Mouse (Mus musculus) layer of hippocampus, adult 9-11 months (tissue): ENCODE measurements around the gene Cmc1.

ENCODE experiments used
- DNase-seq: peaks from one replicate; pipeline ENCODE4 v3.0.0; 2022

Gene Cmc1

DNA sequence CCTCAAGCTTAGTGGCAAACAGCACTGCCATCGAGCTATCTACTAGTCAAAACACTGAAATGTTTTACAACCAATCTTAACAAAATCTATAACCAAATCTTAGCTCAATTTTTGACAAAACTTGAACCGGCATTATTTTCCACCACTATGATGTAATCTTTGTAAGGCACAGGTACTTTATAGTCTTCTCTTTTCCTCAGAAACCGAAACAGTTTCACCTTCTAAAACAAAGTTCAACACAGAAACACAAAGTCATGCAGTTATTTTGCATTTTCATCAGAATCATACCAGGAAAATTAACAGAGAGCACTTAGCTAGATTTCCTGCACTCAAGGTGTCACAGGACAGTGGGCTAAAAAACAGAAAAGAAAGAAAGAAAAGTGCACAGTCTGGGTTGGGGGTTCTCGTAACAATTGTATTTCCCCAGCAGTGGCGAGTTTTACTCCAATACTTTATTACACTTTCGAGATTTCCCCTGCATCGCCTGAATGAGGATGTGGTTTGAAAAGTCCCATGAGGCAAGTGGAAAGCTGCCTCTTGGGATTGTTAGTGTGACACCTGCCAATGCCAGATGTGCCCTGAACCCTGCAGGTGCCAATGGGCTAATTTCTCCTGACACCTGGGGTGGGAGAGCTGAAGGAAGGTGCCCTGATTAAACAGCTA lies 40.1 kb downstream of the Cmc1 start:
- DNase-seq = no peak

DNA sequence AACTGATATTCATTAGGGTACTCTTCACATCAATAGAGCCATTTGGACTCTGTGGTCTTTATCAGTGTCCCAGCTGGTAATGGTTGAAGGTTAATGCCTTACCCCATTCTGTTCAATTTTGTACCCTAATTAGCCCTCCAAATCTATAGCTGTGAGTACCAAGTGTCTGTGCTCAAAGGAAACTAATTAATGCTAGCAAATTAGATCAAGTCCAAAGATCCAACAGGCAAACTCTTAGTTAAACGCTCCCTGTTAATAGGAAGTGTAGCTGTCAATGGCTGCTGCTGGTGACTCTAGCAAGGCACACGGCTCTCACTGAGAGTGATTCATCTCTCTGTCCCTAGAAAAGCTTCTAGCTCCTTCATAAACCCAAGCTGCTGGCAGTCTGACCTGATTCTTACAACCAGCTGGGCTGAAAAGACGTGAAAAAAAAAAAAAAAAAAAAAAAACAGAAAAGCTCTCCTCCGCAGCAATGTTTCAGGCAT lies 41.4 kb downstream of the Cmc1 start:
- DNase-seq = no peak

DNA sequence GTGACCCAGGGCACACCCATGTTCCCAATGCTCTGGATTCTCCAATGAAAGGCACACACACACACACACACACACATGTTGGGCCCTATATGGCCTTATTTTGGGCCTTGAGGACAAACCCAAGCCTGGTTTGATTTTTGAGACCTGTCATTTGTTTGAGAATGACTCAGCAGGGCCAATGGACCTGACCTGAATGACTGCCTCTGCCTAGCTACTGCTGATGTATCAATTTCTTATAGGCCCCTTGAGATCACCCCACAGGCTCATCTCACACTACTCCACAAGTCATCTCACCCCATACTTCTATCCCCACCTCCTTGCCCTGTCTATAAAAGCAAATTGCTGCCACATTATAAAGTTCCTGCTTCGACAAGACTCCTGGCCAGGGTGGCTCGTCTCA lies 48.2 kb downstream of the Cmc1 start:
- no peak for DNase-seq

DNA sequence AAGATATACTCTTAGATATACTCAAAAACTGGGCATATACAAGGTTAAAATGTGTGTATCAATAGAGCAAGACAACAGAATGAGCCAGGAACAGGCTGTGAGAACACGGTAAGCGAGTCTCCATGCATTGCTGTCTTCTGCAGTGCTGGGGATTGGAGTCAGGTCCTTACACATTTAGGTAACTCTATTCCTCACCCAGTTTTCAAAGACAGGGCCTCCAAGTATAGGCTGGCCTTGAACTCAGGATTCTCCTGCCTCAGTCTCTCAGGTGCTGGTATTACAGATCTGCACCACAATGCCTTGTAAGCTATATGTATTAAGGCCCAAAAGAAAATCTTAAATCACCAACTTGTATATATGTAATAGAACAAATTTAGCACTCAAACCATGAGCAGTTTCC lies 49.5 kb downstream of the Cmc1 start:
- DNase-seq = no peak

DNA sequence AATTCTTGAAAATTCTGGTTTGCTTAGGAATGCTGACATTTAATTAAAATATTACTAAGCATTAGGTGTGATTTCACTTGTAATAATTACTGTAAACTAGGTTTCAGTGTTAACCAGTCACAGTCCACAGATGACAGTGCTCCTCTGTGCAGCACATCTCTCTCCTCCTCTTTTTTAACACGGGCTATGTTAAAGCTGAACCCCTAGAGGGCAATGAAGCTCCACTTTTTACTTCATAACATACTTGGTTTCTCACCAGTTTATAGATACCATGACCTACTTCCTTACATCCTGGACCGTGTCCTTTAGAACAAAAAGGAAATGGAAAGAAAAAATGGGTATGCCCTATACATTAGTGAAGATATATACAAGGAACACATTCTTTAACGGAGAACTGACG lies 50.6 kb downstream of the Cmc1 start:
- DNase-seq = no peak

DNA sequence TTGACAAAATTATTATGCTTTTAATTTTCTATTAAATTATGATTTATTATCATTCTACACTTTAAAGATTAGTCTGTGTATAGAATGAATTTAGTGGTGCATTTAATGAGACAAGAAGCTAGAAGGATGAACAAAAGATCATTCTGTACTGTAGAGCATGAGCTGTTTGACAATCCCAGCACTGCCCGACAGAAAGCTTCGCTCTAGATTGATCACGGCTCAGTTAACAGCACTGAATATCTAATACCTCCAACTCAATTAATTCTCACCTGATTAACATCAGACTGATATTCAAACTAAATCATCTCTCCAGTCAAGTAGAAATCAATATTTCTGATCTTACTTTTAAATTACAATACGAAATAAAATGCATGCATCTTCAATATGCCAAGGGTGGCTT lies 66.1 kb downstream of the Cmc1 start:
- no peak for DNase-seq

DNA sequence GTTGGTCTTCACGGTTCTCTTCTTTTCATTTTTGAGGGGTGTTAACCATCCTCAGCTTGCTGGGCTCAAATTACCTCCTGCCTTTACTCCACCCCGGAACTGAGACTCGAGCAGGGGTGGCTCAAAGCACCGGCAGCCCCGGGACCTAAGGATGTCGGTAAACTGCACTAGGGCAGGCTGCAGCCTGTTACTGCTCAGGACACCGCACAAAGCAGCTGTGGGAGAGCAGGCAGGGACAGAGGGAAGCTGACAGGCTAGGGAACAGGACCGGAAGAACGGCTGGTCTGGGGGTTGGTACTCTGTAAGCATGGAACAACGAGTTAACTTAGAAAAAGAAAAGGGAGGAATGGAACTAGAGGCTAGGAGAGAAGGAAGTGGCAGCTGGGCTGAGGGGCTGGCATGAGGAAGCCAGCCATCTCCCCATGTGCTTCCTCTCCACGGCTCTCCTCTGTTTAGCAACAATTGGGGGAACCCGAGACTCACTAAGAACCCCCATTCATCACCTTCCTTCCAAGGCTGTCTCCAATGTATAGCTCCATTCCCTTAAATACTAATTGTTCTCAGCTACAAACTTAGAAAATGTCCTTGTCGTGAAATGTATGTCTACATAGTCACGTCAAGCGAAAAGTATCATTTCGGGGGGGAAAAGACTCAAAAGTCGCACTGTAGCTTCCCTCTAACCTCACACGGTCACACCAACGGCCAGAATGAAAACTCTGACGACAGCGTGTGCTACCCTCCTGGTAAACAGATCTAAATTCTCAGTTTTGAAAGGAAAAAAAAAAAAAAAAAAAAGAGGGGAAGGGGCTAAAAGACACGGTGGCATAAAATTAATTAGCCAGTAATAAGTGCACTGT lies 67.2 kb downstream of the Cmc1 start:
- no peak for DNase-seq

DNA sequence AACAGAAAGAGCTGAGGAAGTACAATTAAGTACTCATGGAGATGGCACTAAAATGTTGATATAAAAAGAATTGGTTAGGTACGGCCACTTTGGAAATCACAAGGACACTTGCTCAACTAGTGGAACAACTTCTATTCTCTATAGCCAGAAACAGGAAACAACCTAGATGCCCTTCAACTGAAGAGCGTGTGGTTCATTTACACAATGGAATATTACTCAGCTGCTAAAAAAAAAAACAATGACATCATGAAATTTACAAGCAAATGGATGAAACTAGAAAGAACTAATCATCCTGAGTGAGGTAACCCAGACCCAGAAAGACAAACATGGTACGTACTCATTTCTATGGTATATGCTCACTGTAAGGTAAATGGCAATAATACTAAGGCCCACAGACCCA lies 76.6 kb downstream of the Cmc1 start:
- DNase-seq = no peak

DNA sequence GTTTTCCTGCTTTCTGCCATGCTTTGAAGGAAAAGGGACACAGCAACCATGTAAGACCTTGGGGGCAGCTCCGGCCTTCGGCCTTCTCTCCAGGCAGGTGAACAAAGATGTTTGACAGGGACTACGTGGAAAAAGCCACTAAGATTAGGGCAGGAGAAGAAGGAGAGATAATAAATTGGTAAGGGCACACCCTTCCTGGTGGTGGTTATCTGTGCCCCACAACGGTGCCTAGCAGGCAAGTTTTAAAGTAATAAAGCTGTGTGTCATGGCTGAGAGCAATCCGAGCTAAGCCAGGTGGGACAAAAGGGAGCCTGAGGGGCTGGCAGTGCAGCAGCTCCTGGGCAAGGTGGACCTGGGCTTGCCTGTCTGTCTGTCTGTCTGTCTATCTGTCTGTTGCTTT lies 77.9 kb downstream of the Cmc1 start:
- DNase-seq = no peak

DNA sequence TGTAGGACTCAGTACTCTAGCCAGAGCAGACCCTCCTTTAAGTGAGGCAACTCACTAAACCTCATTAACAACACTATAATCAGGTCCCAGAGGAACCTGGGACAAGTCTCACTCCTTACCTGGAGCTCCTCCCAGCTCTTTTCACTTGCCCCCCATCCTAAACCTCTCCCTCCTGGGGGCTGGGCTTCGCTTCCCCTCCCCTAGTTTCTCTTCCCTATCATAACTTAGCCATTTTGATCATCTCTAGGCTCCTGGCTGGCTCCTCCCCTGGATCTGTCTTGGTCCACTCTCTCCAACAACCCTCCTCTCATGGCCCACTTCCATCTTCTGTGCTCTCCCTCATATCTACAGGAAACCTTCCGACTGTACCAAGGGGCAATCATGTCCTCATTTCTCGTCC lies 78.6 kb downstream of the Cmc1 start:
- no peak for DNase-seq

DNA sequence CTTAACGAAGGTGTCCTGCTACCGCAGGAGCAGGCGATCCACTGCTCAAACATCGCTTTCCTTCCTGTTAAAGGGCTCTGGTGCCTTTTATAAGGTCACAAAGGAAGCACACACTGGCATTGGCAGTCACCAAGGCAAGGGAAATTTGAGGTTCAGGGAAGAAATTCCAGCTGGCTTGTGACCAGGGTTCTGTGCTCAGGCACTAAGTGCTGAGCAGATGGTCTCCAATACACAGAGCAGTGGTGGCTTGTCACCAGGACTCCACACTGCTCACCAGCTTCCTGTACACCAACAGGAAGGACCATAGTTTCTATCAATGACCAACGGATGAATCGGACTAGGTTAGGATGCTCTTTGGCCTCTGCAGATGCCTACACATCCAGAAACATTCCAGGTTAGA lies 79.5 kb downstream of the Cmc1 start:
- no peak for DNase-seq

DNA sequence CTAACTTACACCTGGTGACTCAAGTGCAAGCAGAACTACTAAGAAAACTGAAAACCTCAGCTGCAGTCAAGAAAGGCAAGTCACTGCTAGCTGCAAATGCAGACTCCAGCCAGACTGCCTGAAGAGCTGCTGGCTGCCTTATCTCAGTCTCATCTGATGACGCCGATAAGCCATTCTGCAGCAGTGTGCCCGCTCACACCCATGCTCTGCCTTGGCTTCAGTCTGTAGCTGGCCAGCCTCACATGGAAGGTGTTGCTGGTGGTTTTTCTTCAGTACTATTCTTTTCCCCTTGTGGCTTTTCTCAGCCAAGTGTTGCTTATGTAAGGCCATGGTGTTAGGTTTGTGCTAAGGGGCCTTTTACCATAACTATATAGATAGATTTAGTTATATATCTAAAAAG lies 90.9 kb downstream of the Cmc1 start:
- no peak for DNase-seq

DNA sequence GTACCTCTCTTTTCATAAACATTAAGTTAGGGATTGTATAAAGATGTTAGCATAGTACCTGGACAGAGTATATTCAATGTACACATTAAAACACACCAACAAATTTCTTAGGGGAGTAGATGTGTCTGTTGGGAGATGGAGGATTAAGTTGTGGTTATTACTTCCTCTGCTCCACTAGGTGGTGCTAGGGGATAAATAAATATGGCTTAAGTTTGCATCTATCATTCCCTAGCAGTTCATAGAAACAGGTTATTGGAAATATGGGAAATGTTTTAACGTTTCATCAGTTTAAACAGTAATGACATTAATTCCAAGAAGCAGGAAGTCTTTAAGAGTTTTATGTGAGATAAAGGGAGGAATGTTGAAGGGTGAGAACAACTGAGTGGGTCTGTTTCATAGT lies 96.7 kb downstream of the Cmc1 start:
- no peak for DNase-seq

DNA sequence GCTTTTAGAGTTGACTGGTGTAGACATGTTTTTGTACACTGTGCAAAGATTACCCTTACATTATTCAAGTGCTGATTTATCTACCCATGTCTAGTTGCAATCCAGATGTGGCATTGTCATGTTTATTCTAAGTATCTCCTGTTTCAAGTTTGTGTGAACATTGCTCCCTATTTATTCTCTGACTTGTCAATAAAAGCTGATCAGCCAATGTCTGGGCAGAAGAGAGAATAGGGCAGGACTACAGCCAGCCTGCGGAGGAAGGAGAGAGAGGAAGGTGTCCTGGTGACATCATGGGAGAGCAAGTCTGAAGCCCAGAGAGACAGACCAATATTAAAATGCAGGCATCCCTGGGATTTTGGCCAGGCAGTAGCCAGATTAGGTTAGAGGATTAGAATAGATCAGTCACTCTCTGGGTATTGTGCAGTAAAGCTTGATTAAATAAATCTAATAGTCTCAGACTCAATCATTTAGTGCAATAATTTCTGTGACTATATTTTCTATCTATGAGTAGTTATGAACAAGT lies 104.9 kb downstream of the Cmc1 start:
- no peak for DNase-seq

DNA sequence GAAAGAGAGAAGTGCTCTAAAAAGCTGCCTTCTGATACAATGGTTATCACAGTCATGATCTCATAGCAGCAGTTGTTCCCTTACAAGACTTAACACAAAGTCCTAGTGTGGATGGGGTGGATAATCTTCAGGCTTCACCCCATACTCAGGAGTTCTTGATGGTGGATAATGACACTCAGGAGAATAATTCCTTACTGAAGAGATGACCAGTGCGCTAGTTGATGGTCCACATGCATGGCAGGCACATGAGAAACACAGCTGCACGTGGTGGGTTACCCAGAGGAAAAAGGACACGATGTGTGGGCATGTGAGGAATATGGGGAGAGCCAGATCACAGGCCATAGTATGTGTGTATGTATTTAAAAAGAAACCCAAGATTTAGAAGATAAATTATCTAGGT lies 106.4 kb downstream of the Cmc1 start:
- DNase-seq = no peak

DNA sequence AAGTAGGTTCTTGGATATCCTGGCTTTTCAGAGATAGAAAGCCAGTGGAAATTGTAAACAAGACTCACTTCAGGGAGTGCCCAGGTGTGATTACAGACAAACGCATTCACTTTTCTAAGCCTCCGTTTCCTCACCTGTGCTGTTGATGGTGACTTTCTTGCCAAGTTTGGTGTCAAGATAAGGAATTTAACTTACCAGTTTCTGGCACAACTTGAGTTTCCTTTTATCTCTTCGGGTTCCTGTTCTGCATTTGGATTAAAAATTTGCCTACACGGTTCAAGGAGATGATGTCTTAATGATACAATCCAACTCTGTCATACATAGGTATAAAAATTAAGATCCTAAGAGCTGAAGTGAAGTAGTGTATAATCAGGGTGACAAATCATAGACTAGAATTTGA lies 107.2 kb downstream of the Cmc1 start:
- no peak for DNase-seq

DNA sequence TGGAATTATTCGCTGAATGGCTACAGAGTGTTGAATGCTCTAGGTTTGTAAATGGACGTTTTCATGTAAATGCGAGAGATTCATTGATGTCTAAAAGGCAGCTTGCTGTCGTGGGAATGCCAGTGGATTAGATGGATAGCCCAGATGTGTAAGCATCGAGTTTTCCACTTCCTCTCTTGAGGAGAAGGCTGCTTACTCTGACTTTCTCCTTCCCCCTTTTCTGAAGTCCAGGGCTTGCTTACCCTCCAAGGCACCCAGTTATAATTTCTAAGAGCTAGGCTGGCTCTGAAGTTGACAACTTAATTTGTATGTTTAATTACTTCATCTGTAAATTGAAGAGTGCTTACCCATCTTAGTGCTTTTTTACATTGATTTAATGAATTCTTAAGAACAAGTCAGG lies 108.3 kb downstream of the Cmc1 start:
- DNase-seq = no peak

DNA sequence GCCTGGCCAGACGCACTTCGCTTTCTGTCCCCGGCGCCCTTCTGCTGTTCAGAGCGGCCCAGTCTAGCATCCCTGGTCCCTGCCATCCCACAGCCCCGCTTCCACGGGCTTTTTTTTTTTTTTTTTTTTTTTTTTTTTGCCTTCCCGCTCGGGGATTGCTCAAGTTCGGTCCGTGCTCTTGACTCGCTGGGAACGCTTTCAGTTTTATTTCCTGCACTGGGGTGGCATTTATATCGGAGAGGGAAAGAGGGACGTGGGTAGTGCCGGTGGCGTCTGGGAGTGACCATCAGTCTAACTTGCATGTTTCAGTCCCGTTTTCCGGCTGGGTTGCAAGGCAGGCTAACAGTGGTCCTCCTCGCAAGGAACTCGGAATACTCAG lies 109.0 kb downstream of the Cmc1 start:
- no peak for DNase-seq

DNA sequence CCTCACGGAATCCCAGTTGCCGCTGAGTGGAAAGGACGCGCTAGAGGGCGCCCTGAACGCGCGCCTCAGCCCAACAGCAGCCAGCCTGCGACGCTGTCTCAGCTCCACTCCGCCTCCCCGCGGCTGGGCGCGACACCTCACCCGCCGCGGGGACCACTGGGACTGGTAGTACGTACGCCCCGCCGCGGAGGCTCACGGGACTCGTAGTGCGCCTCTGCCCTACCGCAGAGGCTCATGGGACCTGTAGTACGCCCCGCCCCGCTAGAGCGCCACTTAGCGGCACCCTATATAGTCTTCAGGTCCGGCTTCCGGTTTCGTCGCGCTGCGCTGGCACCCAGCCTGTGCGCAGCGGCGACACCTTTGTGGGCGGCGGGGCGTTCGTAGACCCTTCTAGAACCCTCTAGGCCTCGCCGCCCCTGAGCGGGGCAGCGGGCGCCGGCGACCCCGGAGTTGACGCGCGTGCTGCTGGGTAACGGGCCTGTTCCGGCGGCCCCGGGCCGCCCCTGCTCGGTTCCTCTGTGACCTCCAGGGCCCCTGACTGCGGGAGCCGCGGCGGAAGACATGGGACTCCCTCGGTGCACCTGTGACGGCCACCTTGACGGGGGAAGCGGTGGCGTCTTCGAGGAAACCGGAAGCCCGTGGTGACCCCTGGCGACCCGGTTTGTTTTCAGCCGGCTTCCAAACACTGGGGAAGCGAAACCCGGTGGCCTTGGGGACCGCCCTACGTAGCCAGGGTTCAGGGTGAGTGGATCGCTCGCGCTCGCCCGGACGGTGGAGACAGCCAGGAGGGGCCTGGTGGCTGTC lies 109.6 kb downstream of the Cmc1 start, which contains the start of gene Azi2:
Gene Azi2, plus strand, starts transcription at position 282 of the 804 bp plus-strand sequence.
- DNase-seq = peak; percentile 99

DNA sequence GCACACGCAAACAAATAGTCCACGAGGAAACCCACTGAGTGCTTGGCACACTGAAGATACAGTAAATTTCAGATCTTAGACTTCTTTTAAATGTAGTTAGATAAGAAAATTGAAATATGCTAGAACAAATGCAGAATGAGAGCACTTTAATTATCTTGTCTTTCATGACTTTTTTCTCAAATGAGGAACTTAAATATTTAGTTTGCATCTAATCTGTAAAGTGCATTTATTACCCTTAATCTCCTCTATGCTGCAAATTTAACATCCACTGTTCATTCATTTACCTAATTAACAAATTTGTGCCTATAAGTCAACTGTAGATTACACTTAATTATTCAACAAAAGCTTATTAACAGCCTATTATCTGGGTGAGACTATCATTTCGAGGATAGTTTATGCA lies 115.0 kb downstream of the Cmc1 start:
- no peak for DNase-seq

DNA sequence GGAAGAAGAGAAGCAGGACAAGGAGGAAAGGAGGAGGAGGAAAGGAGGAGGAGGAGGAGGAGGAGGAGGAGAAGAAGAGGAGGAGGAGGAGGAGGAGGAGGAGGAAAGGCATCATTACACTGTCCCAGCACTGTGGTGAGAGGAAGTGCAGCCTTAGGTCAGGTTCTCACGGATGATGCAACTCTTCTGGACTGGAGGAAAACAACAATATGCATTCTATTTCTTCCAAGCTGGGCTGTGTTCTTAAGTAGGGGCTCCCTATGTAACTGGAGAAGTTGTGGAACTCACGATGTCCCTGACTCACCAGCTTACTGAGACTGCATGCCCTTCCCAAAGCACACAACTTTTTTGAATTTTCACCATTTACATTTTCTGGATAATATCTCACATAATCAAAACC lies 118.3 kb downstream of the Cmc1 start:
- DNase-seq = no peak

DNA sequence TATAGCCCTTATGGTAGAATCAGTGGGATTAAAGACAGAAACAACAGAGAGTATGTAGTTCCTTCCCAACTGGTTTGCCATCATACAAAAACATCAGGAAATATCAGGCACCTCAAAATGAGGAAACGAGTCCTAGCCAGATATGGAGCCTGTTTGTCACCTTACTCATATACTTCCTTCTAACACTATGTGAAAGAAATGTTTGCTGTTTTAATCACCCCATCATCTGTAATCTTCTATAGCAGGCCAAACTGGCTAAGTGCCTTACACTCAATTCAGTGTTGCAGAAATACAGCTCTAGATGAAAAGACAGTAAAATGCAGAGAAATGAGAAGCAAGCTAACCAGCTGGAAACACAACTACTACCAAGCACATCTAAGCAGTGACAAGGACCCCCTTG lies 119.7 kb downstream of the Cmc1 start:
- no peak for DNase-seq

DNA sequence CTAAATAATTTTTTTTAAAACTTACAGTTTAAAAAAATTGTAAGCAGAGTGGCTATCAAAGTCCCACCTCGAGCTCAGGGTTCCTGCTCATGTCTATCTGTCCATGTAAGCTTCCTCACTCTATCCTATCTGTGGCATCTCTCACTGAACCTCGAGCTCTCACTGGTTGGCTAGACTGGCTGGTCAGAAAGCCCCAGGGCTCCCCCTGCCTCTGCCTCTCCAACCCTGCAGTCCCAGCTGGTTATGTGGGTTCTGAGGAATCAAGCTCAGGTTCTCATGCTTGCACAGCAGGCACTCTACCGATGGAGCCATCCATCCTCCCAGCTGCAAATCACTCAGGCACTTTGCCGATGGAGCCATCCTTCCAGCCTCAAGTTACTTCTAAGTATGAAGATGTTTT lies 120.5 kb downstream of the Cmc1 start:
- DNase-seq = no peak

DNA sequence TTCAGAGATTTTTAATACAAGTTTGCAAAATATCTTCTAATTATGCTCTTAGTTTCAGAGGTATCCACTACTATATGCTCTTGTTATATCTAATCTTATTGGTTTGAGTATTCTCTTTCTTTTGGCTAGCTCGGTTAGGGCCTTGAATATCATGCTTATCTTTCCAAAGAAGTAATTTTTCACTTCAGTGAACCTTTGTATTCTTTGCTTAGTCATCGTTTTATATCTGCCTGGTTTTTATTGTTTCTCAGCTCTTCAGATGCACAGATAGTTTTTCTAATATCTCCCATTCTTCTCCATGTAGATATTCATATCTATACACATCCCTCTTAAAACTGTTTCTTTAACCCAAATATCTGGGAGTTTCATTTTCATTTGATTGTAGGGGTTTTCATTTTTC lies 125.0 kb downstream of the Cmc1 start:
- DNase-seq = no peak
